Comparison of ENCODE assay signal across 22 mouse cellular contexts in genomic region chr13:92865358-92865757, GRCm38 (mm10). TPM values are rescaled to one million over a fixed set of nuclear protein-coding genes. Genes with fewer than 3 reads are reported as not detected.
DNase-seq lines count a peak whose midpoint lies in the region; ATAC-seq and TF ChIP-seq lines count a peak whose summit lies in the region.
"Had no signal": no experiment of that assay in that cellular context is flagged by ENCODE, and none has a peak within 500 bp of the region (broad histone marks: within the 10 kb centered on the region; RNA-seq: fewer than 3 reads in every experiment).

No protein-coding gene starts in this region.

- H3K9me3 ChIP-seq in embryonic facial prominence, embryonic 14.5 days (ENCODE audit: control insufficient read depth, low read length): no peaks in the 10 kb centered on the region
- H3K9me3 ChIP-seq in embryonic facial prominence, embryonic 10.5 days: no peaks in the 10 kb centered on the region
- no peaks in the 10 kb centered on the region for H3K9me3 ChIP-seq in limb, embryonic 13.5 days
- no peaks in the 10 kb centered on the region for H3K9me3 ChIP-seq in limb, embryonic 10.5 days (replicated peaks)
- no peaks in the 10 kb centered on the region for H3K9me3 ChIP-seq in limb, embryonic 14.5 days (ENCODE audit: control insufficient read depth, low read length)
- H3K9me3 ChIP-seq: heart, embryonic 10.5 days; hindbrain, embryonic 13.5 days had no signal

- H3K4me1 ChIP-seq in embryonic facial prominence, embryonic 14.5 days (ENCODE audit: control insufficient read depth, insufficient read depth, low read length): no peaks in the 10 kb centered on the region
- no peaks in the 10 kb centered on the region for H3K4me1 ChIP-seq in embryonic facial prominence, embryonic 10.5 days
- H3K4me1 ChIP-seq in limb, embryonic 13.5 days: no peaks in the 10 kb centered on the region
- H3K4me1 ChIP-seq in limb, embryonic 10.5 days: no peaks in the 10 kb centered on the region
- no peaks in the 10 kb centered on the region for H3K4me1 ChIP-seq in limb, embryonic 14.5 days (ENCODE audit: control insufficient read depth, insufficient read depth, low read length)
- H3K4me1 ChIP-seq: hindbrain, embryonic 13.5 days had no signal

- H3K4me3 ChIP-seq in embryonic facial prominence, embryonic 14.5 days (ENCODE audit: low read depth, low read length): no peak overlapping the region
- no peak overlapping the region for H3K4me3 ChIP-seq in embryonic facial prominence, embryonic 10.5 days
- H3K4me3 ChIP-seq in limb, embryonic 13.5 days: no peak overlapping the region
- H3K4me3 ChIP-seq in limb, embryonic 10.5 days: no peak overlapping the region
- no peak overlapping the region for H3K4me3 ChIP-seq in limb, embryonic 14.5 days (replicated peaks; ENCODE audit: low read length)
- H3K4me3 ChIP-seq: erythroblast, embryonic 14.5 days; heart, embryonic 10.5 days; hindbrain, embryonic 13.5 days had no signal

- H3K36me3 ChIP-seq in embryonic facial prominence, embryonic 14.5 days (ENCODE audit: control insufficient read depth, insufficient read depth, low read length): no peaks in the 10 kb centered on the region
- no peaks in the 10 kb centered on the region for H3K36me3 ChIP-seq in embryonic facial prominence, embryonic 10.5 days (replicated peaks)
- H3K36me3 ChIP-seq in limb, embryonic 13.5 days: no peaks in the 10 kb centered on the region
- H3K36me3 ChIP-seq in limb, embryonic 10.5 days: no peaks in the 10 kb centered on the region
- H3K36me3 ChIP-seq in limb, embryonic 14.5 days (ENCODE audit: control insufficient read depth, insufficient read depth, low read length): no peaks in the 10 kb centered on the region
- H3K36me3 ChIP-seq: heart, embryonic 10.5 days; hindbrain, embryonic 13.5 days had no signal

- TF ChIP-seq POLR2A in limb, embryonic 14.5 days (IDR thresholded peaks at IDR 0.05; ENCODE audit: borderline replicate concordance, extremely low read depth, insufficient read depth, insufficient read length): no peak

- no peak overlapping the region for H3K4me2 ChIP-seq in embryonic facial prominence, embryonic 14.5 days (ENCODE audit: low read depth, low read length)
- no peak overlapping the region for H3K4me2 ChIP-seq in limb, embryonic 13.5 days (replicated peaks)
- no peak overlapping the region for H3K4me2 ChIP-seq in limb, embryonic 14.5 days (replicated peaks; ENCODE audit: low read depth, low read length, severe bottlenecking)
- H3K4me2 ChIP-seq: hindbrain, embryonic 13.5 days had no signal

- WGBS in embryonic facial prominence, embryonic 14.5 days: 73% methylated on average over 7 of the region's 7 CpGs
- 80% methylated on average over 7 of the region's 7 CpGs for WGBS in embryonic facial prominence, embryonic 10.5 days
- 75% methylated on average over 7 of the region's 7 CpGs for WGBS in limb, embryonic 13.5 days
- 88% methylated on average over 7 of the region's 7 CpGs for WGBS in limb, embryonic 10.5 days
- 69% methylated on average over 7 of the region's 7 CpGs for WGBS in limb, embryonic 14.5 days

- H3K27ac ChIP-seq in embryonic facial prominence, embryonic 14.5 days (replicated peaks; ENCODE audit: low read depth, low read length): no peak overlapping the region
- no peak overlapping the region for H3K27ac ChIP-seq in embryonic facial prominence, embryonic 10.5 days (replicated peaks)
- H3K27ac ChIP-seq in limb, embryonic 13.5 days: no peak overlapping the region
- no peak overlapping the region for H3K27ac ChIP-seq in limb, embryonic 10.5 days
- H3K27ac ChIP-seq in limb, embryonic 14.5 days (replicated peaks; ENCODE audit: low read depth, low read length): no peak overlapping the region
- H3K27ac ChIP-seq: heart, embryonic 10.5 days; hindbrain, embryonic 13.5 days had no signal

- no peaks in the 10 kb centered on the region for H3K27me3 ChIP-seq in embryonic facial prominence, embryonic 14.5 days (replicated peaks; ENCODE audit: control insufficient read depth, insufficient read depth, low read length)
- no peaks in the 10 kb centered on the region for H3K27me3 ChIP-seq in embryonic facial prominence, embryonic 10.5 days (replicated peaks; ENCODE audit: low read depth, poor library complexity, severe bottlenecking)
- no peaks in the 10 kb centered on the region for H3K27me3 ChIP-seq in limb, embryonic 13.5 days
- H3K27me3 ChIP-seq in limb, embryonic 10.5 days (ENCODE audit: low read depth, poor library complexity, severe bottlenecking): no peaks in the 10 kb centered on the region
- no peaks in the 10 kb centered on the region for H3K27me3 ChIP-seq in limb, embryonic 14.5 days (ENCODE audit: control insufficient read depth, insufficient read depth, low read length)
- H3K27me3 ChIP-seq: hindbrain, embryonic 13.5 days had no signal

- ATAC-seq in embryonic facial prominence, embryonic 14.5 days (ENCODE audit: low read depth): peak; percentile 65; the same call in 1 of the 2 replicates
- peak; percentile 32; the same call in 1 of the 2 replicates for ATAC-seq in limb, embryonic 13.5 days (ENCODE audit: low FRiP score, low read depth)
- peak; percentile 68 for ATAC-seq in limb, embryonic 14.5 days (ENCODE audit: low FRiP score, low read depth)
- ATAC-seq: forebrain, postnatal 0 days had no signal

- H3K9ac ChIP-seq in embryonic facial prominence, embryonic 14.5 days (ENCODE audit: low read depth, low read length): no peak overlapping the region
- no peak overlapping the region for H3K9ac ChIP-seq in limb, embryonic 13.5 days
- no peak overlapping the region for H3K9ac ChIP-seq in limb, embryonic 14.5 days (ENCODE audit: low read depth, low read length, severe bottlenecking)
- H3K9ac ChIP-seq: forebrain, postnatal 0 days; hindbrain, embryonic 13.5 days had no signal

- DNase-seq in embryonic facial prominence, embryonic 14.5 days (ENCODE audit: low spot score): peak; percentile 47
- DNase-seq in embryonic facial prominence, embryonic 10.5 days (ENCODE audit: low spot score): no peak
- DNase-seq in limb, embryonic 10.5 days (ENCODE audit: low spot score): no peak
- peak; percentile 45 for DNase-seq in NIH3T3 (ENCODE audit: low read depth)
- no peak for DNase-seq in limb, embryonic 14.5 days (ENCODE audit: low spot score)
- no peak for DNase-seq in cerebellum, adult 9-10 months
- no peak for DNase-seq in thymus, postnatal 10 days (ENCODE audit: low spot score in 2 of 2)
- DNase-seq: adrenal gland, postnatal 14 days; cerebellum, adult 18-20 months; forebrain, postnatal 0 days; gastrocnemius, postnatal 10 days; heart, postnatal 14 days; kidney, adult 18-20 months; kidney, postnatal 25 days; layer of hippocampus, adult 9-11 months; lung, adult 18-20 months; spleen, adult 18-20 months; thymus, postnatal 25 days had no signal

RNA-seq across cellular contexts. Expression of gene Mtx3, which starts 20.8 kb away (rescaled TPM):
- 4.1 and 4.8 TPM in 2 replicates for polyA plus RNA-seq in embryonic facial prominence, embryonic 14.5 days (2014; fragmentation: Nextera tagmentation; extraction: Ambion mirVana)
- polyA plus RNA-seq in embryonic facial prominence, embryonic 10.5 days (2016; fragmentation: Nextera tagmentation; extraction: Ambion mirVana): 2.6 and 3.8 TPM in 2 replicates
- 5.1 TPM in 2 replicates for polyA plus RNA-seq in limb, embryonic 13.5 days (2015; fragmentation: Nextera tagmentation; extraction: Ambion mirVana)
- 3.4 and 3.7 TPM in 2 replicates for polyA plus RNA-seq in limb, embryonic 10.5 days (2016; fragmentation: Nextera tagmentation; extraction: Ambion mirVana)
- 27.3 and 28.1 TPM in 2 replicates for polyA plus RNA-seq in limb, embryonic 14.5 days (2012; rRNA removed)
- 5.6 and 6.9 TPM in 2 replicates for polyA plus RNA-seq in limb, embryonic 14.5 days (2014; fragmentation: Nextera tagmentation; extraction: Ambion mirVana)

Comparison
In these comparisons a context has a peak if more than half of its experiments do, and no peak if none do; other contexts are left out.
1. DNase-seq: peak in embryonic facial prominence, embryonic 14.5 days (single experiment) and NIH3T3 (single experiment); none in embryonic facial prominence, embryonic 10.5 days (single experiment), limb, embryonic 10.5 days (single experiment), limb, embryonic 14.5 days (single experiment), cerebellum, adult 9-10 months (single experiment) and thymus, postnatal 10 days (0 of 2).
2. Peak in every context shown above with its lines, with median percentiles within 50 percentile points of each other: ATAC-seq.